Mouse (Mus musculus) heart, embryonic 14.5 days (tissue): Measurements from ENCODE around the gene Ppp2ca. TPM values are rescaled to one million over a fixed set of nuclear protein-coding genes. Genes with fewer than 3 reads are reported as not detected.
"Not testable (repeated sequence)": the region's sequence is repeated elsewhere in the genome, so short reads cannot be mapped to it uniquely, and the experiment has no call there.

Experiments used
- ATAC-seq: fragments of 200-750 bp; cut with Nextera tagmentation; 2 replicates; pipeline ENCODE4 v1.8.0; 2017; ENCODE audit warnings: low read depth, moderate TSS enrichment; ENCODE audit not compliant: insufficient number of reproducible peaks, insufficient read depth, low FRiP score
- H3K27ac ChIP-seq, 2 experiments: fragments of 200-500 bp in 1 of 2; fragments of 300-500 bp in 1 of 2; sonication (generic) in 1 of 2; replicated peaks in 1 of 2; 2 replicates each; pipeline ENCODE4 v1.5.1; 2012 to 2014; ENCODE audit warnings: low read depth in 2 of 2, low read length in 2 of 2, control low read depth in 1 of 2, mild to moderate bottlenecking in 1 of 2, mixed read lengths in 1 of 2; ENCODE audit not compliant: control insufficient read depth in 1 of 2, insufficient read depth in 1 of 2
- H3K27me3 ChIP-seq: fragments of 300-500 bp; sonication (generic); 2 replicates; pipeline ENCODE4 v1.6.1; 2014; ENCODE audit warnings: mild to moderate bottlenecking, low read length, control low read depth; ENCODE audit not compliant: control insufficient read depth, insufficient read depth
- H3K36me3 ChIP-seq: fragments of 300-500 bp; sonication (generic); 2 replicates; pipeline ENCODE4 v1.6.1; 2014; ENCODE audit warnings: mild to moderate bottlenecking, control low read depth, low read length, mixed read lengths; ENCODE audit not compliant: control insufficient read depth, insufficient read depth
- H3K4me1 ChIP-seq, 2 experiments: fragments of 200-500 bp in 1 of 2; fragments of 300-500 bp in 1 of 2; sonication (generic) in 1 of 2; 2 replicates each; pipeline ENCODE4 v1.6.1; 2012 to 2014; ENCODE audit warnings: low read length in 2 of 2, control low read depth in 1 of 2, mixed read lengths in 1 of 2; ENCODE audit not compliant: control insufficient read depth in 2 of 2, insufficient read depth in 2 of 2
- H3K4me2 ChIP-seq: fragments of 300-500 bp; sonication (generic); 2 replicates; pipeline ENCODE4 v1.6.1; 2014; ENCODE audit warnings: mild to moderate bottlenecking, low read length
- H3K4me3 ChIP-seq, 2 experiments: fragments of 200-500 bp in 1 of 2; fragments of 300-500 bp in 1 of 2; sonication (generic) in 1 of 2; 2 replicates each; pipeline ENCODE4 v1.5.1; 2012 to 2014; ENCODE audit warnings: low read length in 2 of 2, mild to moderate bottlenecking in 2 of 2, control low read depth in 1 of 2, low read depth in 1 of 2, moderate library complexity in 1 of 2; ENCODE audit not compliant: control insufficient read depth in 1 of 2, insufficient read depth in 1 of 2
- H3K9ac ChIP-seq: fragments of 300-500 bp; sonication (generic); 2 replicates; pipeline ENCODE4 v1.6.1; 2014; ENCODE audit warnings: mild to moderate bottlenecking, low read length
- H3K9me3 ChIP-seq: fragments of 300-500 bp; sonication (generic); 2 replicates; pipeline ENCODE4 v1.6.1; 2016; ENCODE audit warnings: low read length, control low read depth; ENCODE audit not compliant: control insufficient read depth
- WGBS: fragments of 180-500 bp; shearing (Covaris S2); extraction: QIAGEN DNeasy Blood & Tissue Kit; methylation state at CpG from one replicate; pipeline ENCODE4 v1.1.7; 2014; 5-methylcytosine and 5-hydroxymethylcytosine counted together
- polyA plus RNA-seq: library from polyadenylated mRNA; unstranded; fragments of >200 nt; fragmentation: Nextera tagmentation; extraction: Ambion mirVana; gene quantifications from 2 replicates; pipeline ENCODE4 v1.2.1, GENCODE M21; 2014

Ppp2ca gene
- polyA plus RNA-seq, 1 experiment from 2014 or later: 86.7 TPM

DNA sequence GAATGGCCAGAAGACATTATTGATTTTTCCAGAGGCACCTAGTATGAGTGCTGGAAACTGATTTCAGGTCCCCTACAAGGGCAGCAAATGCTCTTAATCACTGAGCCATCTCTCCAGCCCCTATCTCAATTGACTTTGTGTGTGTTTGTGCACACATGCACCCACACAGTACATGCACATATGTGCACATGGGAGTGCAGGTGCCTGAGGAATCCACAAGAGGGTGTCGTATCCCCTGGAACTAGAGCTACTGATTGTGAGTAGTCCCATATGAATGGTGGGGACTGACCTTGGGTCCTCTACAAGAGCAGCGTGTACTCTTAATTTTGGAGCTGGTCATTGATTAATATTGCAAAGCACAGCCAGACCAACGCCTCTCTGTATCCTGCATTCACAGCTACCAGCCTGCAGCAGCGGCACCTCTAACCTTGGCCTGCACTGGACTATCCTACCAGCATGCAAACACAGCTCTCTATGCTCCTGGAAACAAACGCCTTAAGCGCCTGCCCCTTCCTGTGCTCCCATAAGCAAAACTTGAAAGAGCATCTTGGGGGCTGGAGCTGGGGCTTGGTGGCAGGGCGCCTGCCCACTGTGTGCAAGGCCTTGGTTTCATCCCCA, 32.1 kb downstream of the Ppp2ca start:
- no peak for ATAC-seq
- WGBS: 81% methylated on average over 7 of the region's 7 CpGs

DNA sequence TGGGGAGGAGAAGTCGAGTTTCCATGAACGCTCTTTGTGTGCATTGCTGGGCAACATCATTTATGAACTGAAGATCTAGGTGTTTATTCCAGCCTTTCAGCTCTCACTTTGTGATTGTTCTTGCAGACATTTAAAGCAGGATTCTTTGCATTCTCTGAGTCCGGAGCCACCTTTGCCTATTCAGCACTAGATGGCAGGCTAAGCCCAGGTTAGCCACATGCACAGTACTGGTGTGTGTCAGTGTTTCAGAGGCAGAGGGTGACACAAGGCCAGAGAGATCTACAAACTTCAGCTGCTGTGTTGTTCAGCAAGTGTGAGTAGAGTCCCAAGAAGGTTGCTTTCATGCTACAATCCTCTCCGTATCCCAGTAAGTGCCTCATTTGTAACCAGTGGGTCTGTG, 45.2 kb downstream of the Ppp2ca start:
- WGBS: 27% methylated on average over 4 of the region's 4 CpGs
- H3K27ac ChIP-seq, ATAC-seq, H3K36me3 ChIP-seq, H3K9me3 ChIP-seq, H3K4me3 ChIP-seq, H3K27me3 ChIP-seq, H3K4me2 ChIP-seq, H3K9ac ChIP-seq, H3K4me1 ChIP-seq: not testable (repeated sequence)

More for the DNA sequence above, 32.1 kb downstream of the Ppp2ca start:
- H3K9me3 ChIP-seq: peaks cover 3% of the 10 kb centered on the region; the same call in 1 of the 2 replicates
- no peak overlapping the region for H3K4me3 ChIP-seq
- no peak overlapping the region for H3K9ac ChIP-seq
- H3K4me2 ChIP-seq: no peak overlapping the region
- peaks cover 9 to 23% of the 10 kb centered on the region in 2 experiments for H3K4me1 ChIP-seq
- peak overlapping the region in 1 of 2 experiments; percentile 50; a peak in 1 of 4 replicates for H3K27ac ChIP-seq
- peaks cover 9% of the 10 kb centered on the region; the same call in 1 of the 2 replicates for H3K36me3 ChIP-seq
- no peaks in the 10 kb centered on the region for H3K27me3 ChIP-seq

DNA sequence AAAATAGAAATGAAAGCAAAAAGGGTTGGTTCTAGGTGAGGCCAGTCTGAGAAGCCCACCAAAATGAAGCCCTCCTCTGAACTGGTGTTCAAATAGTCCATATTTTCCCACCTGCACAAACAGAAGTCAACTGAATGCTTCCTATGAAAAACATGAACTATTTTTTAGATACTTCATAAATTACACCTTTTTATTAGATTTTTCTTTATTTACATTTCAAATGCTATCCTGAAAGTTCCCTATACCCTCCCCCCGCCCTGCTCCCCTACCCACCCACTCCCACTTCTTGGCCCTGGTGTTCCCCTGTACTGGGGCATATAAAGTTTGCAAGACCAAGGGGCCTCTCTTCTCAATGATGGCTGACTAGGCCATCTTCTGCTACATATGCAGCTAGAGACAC, 46.9 kb downstream of the Ppp2ca start, which contains the start of gene Olfr1373:
TSS of gene Olfr1373 (minus strand) at position 101 of the 400 bp plus-strand sequence.
- H3K27me3 ChIP-seq, ATAC-seq, H3K36me3 ChIP-seq, H3K9me3 ChIP-seq, H3K27ac ChIP-seq, H3K4me1 ChIP-seq, H3K4me2 ChIP-seq, H3K9ac ChIP-seq, H3K4me3 ChIP-seq: not testable (repeated sequence)
- 57% methylated on average over 1 of the region's 1 CpGs for WGBS

DNA sequence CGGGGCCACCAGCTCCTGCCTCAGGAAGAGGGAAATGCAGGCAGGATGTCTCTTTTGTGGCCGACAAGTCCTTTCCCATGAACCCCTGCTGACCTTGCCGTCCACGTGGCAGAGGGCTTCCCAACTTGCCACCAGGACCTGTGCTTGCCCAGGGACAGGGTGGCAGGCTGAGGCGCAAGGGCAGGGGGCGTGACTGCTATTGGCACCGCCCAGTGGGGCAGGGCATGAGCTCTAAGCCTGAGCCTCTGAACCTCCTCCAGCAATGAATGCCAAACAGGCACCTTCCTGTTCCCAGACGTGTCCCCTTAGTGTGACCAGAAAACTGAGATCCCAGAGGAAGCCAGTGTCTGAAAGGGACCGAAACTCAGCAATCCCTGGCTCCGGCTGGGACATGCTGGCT, 65.4 kb downstream of the Ppp2ca start:
- Histone ChIP-seq H3K9me3 (no peaks in the 10 kb centered on the region), H3K27me3 (peaks cover 9% of the 10 kb centered on the region; the same call in 1 of the 2 replicates), H3K4me1 (peaks cover 0 to 4% of the 10 kb centered on the region in 2 experiments; a peak in 2 of 4 replicates), H3K36me3 (no peaks in the 10 kb centered on the region), H3K4me3 (no peak overlapping the region), H3K9ac (no peak overlapping the region), H3K4me2 (no peak overlapping the region), H3K27ac (no peak overlapping the region)
- no peak for ATAC-seq
- WGBS: 26% methylated on average over 10 of the region's 10 CpGs

DNA sequence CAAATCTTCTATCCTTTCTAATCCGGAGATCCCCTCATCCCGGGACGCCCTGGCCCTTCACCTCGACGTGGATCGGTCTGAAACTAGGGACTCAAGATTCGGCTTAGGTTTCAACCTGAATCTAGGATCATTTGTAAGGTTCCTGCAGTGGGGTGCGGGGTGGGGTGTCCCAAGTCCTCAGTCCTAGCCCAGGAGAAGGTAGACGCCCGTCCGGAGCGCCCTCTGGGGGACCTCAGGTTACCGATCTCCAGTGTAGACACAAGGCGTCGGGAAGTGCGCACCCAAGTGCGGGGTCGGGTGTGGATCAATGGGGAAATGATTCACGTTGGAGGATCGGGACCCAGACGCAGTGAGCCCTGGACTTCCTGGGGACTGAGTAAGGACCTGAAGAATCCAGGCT, 68.6 kb downstream of the Ppp2ca start:
- H3K27ac ChIP-seq: no peak overlapping the region
- H3K4me2 ChIP-seq: peak overlapping the region; percentile 77
- peaks cover 0 to 4% of the 10 kb centered on the region in 2 experiments; a peak in 2 of 4 replicates for H3K4me1 ChIP-seq
- 3% methylated on average over 21 of the region's 21 CpGs for WGBS
- no peaks in the 10 kb centered on the region for H3K36me3 ChIP-seq
- H3K9me3 ChIP-seq: no peaks in the 10 kb centered on the region
- H3K27me3 ChIP-seq: peaks cover 9% of the 10 kb centered on the region; the same call in 1 of the 2 replicates
- H3K4me3 ChIP-seq: peak overlapping the region; percentile 18 to 51
- ATAC-seq: no peak
- no peak overlapping the region for H3K9ac ChIP-seq

DNA sequence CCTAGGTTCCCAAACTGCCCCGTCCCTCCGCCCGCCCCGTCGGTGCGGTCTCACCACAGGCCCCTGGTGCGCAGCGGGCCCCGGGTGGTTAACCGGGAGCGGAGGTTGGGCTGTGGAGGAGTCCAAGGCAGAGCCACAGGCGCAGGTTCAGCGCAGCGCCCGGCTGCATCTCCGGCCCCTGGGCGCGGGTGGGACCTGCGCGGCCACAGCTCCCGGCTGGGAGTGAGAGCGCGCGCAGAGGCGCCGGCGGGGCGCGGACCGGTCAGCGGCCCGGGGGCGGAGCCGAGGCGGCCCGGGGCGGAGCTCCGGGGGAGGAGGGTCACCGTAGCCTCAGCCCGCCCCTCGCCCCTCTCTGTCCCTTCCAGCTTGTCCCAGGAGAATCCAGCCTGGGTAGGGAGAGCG, 69.4 kb downstream of the Ppp2ca start:
- not testable (repeated sequence) for H3K36me3 ChIP-seq, H3K27ac ChIP-seq, H3K9me3 ChIP-seq, H3K4me1 ChIP-seq
- peak overlapping the region; percentile 77 for H3K4me2 ChIP-seq
- H3K27me3 ChIP-seq: peaks cover 14% of the 10 kb centered on the region
- peak overlapping the region; percentile 51 to 60 for H3K4me3 ChIP-seq
- ATAC-seq: peak; percentile 75
- H3K9ac ChIP-seq: peak overlapping the region; percentile 62
- 1% methylated on average over 33 of the region's 42 CpGs for WGBS

DNA sequence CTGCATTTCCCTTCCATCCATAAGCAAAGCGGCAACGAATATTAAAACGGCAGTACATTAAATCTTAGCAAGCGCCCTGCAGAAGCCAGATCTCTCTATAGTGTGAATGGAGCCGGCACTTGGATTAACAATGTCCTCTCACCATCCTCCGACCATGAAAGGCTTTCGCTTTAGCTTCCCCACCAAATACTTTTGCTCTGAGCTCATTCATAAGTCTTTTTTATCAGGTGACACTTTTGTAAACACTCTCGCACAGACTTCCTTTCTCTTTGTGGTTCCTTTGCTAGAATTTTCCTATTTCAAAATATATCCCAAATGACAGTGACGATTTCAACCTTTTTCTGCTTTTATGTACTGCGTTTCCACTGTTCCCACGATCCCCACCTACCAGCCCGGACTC, 70.0 kb downstream of the Ppp2ca start:
- peak overlapping the region; percentile 51 to 60 for H3K4me3 ChIP-seq
- WGBS: 13% methylated on average over 12 of the region's 12 CpGs

More for the DNA sequence above, 70.0 kb downstream of the Ppp2ca start:
- Histone ChIP-seq H3K27me3 (peaks cover 15% of the 10 kb centered on the region), H3K36me3 (no peaks in the 10 kb centered on the region), H3K27ac (no peak overlapping the region), H3K4me1 (peaks cover 0 to 4% of the 10 kb centered on the region in 2 experiments; a peak in 2 of 4 replicates), H3K4me2 (peak overlapping the region; percentile 77), H3K9ac (peak overlapping the region; percentile 62), H3K9me3 (no peaks in the 10 kb centered on the region)
- ATAC-seq: no peak
